Mouse (Mus musculus): ENCODE data around the gene Mthfsd.

The Mthfsd gene

DNA sequence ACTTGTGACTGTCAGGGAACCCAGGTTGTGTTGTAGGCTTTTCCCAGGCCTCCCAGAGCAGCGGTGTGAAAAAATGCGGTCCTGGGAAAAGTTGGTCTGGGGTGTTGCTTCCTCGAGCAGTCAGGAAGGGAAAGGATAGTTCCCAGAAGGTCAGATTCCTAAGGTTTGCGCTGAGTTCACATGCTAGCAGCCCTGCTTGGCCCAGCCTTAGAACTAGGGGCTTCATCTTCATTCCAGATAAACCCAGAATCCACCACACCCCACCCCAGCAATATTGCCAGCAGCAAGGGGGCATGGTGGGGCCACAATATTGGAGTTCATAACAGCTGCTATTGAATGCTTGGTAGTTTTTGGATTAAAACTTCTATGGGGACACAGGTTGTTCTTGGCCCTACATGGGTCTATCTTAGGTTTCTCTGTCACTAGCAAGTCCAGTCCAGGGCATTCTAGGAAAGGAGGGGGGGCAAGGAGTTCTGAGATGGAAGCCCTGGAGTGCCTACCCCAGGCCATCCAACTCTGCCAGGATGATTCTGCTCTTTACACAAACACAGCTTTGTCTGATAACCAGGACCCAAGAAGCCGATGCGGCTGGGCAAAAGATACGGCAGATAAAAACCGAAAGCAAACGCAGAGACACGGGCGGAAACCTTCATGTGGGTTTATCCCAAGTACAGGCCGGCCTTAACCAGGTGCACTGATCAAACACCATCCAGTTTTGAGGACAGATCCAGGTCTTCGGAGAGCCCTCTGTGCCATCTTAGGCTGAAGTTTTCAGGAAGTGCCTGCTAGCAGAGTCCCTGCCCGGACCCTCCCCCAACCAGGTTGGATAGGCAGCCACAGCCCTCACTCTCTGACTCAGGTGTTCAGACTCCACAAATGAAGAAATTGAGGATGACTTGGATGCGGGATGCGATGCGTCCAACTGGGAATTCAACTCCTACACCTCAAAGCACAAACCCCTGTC, 12.5 kb upstream of the Mthfsd start:
- DNase-seq: no peak

DNA sequence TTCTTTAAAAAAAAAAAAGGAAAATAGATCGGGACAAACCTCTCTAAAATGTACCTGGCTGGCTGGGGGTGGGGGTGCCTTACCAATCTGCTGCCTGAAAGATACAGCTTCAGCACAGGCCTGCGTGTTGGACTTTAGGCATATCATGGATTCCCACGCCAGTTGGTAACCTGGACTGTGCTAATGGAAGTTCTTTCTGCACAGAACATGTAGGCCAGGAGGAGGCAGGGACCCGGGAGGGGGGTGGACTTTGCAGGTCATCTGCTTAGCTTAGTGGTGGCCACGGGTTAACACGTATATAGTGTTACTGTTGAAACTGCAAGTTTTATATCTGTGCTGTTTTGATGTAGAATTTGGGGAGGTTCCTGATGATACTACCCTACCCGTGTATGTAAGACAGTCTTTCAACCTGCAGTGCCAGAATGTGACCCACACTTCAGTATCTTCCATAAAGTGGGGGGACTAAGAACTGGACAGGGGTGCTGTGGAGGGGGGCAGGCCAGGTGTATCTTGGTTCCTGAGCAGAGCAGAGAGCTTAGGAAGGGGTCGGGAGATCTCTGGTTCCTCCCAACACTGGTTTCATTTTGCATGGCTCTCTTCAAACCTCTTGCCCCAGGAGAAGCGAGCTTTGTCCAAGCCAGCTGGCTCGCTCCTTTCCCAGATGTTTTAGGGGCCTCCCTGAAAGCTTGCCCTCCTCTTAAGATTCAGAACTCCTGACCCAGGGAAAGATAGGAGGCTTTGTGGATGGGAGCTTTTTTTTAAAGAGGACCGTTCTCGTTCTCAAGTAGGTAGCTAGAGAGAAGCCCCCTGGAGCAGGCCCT, 11.7 kb upstream of the Mthfsd start:
- no peak for DNase-seq

DNA sequence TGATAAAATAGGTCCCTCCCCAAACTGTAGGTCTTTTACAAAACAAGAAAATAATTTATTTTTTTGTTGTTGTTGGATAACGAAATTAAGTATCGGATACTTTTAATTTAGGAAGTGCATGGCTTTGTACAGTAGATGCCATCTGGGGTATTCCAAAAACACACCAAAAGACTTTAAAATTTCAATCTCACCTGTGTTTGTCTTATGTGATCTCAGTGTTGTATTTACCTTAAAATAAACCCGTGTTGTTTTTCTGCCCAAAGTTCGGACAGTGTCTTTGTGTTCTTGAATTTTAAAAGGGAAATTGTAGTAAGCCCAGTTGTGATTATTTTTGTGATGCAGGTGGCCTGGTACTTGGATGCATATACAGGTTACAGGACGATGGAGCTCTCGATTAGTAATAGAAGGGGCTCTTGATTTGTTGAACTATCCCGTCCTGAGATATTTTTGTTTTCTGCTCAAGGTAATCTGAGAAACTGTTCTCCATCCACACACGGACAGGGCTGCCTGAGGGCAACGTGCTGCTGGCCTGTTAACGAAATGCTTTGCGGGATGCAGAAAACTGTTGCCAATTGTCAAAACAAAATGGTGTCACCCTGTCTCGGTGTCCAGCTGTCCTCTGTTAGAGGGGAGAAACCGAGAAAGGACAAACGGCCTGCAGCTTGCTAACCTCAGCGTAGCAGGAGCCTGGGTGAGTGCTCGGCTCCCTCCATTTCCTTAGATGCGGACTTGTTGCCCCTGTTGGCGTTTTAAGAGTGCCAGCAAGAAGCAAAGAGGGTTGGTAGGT, 10.6 kb upstream of the Mthfsd start:
- no peak for DNase-seq

DNA sequence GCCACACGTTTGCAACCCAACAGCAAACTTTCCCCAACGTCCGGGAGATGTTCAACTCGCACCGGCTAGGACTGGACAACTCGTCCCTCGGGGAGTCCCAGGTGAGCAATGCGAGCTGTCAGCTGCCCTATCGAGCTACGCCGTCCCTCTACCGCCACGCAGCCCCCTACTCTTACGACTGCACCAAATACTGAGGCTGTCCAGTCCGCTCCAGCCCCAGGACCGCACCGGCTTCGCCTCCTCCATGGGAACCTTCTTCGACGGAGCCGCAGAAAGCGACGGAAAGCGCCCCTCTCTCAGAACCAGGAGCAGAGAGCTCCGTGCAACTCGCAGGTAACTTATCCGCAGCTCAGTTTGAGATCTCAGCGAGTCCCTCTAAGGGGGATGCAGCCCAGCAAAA, 9.7 kb upstream of the Mthfsd start:
- no peak for DNase-seq

DNA sequence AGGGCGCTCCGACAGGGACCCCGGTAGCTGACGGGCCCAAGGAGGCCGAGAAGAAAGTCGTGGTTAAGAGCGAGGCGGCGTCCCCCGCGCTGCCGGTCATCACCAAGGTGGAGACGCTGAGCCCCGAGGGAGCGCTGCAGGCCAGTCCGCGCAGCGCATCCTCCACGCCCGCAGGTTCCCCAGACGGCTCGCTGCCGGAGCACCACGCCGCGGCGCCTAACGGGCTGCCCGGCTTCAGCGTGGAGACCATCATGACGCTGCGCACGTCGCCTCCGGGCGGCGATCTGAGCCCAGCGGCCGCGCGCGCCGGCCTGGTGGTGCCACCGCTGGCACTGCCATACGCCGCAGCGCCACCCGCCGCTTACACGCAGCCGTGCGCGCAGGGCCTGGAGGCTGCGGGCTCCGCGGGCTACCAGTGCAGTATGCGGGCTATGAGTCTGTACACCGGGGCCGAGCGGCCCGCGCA, 9.0 kb upstream of the Mthfsd start:
- DNase-seq: no peak

DNA sequence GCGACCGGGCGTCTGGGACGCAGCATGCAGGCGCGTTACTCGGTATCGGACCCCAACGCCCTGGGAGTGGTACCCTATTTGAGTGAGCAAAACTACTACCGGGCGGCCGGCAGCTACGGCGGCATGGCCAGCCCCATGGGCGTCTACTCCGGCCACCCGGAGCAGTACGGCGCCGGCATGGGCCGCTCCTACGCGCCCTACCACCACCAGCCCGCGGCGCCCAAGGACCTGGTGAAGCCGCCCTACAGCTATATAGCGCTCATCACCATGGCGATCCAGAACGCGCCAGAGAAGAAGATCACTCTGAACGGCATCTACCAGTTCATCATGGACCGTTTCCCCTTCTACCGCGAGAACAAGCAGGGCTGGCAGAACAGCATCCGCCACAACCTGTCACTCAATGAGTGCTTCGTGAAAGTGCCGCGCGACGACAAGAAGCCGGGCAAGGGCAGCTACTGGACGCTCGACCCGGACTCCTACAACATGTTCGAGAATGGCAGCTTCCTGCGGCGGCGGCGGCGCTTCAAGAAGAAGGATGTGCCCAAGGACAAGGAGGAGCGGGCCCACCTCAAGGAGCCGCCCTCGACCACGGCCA, 8.5 kb upstream of the Mthfsd start:
- no peak for DNase-seq

DNA sequence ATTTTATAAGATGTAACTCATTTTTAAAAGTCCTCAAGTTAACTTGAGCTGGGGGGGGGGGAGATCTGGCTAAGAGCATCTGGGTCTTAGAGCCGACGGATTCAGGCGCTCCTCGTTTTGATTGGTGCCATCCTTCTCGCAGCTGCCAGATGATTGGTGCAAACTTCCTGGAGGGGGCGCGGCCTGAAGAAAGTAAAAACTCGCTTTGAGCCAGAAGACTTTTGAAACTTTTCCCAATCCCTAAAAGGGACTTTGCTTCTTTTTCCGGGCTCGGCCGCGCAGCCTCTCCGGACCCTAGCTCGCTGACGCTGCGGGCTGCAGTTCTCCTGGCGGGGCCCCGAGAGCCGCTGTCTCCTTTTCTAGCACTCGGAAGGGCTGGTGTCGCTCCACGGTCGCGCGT, 7.8 kb upstream of the Mthfsd start, which contains the start of gene Foxc2:
Gene Foxc2 (plus strand): TSS at position 224 of the 400 bp plus-strand sequence.
- peak; percentile 23 for DNase-seq

DNA sequence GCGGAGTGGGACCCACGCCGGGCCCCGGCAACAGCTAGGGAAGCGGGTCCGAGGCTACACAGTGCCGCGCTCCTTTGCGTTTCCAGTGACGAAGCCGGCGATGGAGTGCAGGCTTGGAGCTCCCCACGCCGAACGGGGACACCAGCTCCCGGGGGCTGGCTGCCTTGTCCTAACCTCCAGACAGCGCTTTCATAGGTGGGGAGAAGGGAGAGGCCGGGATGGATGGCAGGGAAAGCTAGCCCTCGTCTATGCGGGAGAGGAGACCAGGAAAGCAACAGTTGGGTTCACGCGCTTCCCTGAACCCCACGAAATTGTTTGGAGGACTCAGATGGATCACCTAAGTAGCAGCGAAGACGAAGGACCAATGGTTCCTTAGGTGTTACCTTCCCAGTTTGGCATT, 6.9 kb upstream of the Mthfsd start:
- DNase-seq: no peak

DNA sequence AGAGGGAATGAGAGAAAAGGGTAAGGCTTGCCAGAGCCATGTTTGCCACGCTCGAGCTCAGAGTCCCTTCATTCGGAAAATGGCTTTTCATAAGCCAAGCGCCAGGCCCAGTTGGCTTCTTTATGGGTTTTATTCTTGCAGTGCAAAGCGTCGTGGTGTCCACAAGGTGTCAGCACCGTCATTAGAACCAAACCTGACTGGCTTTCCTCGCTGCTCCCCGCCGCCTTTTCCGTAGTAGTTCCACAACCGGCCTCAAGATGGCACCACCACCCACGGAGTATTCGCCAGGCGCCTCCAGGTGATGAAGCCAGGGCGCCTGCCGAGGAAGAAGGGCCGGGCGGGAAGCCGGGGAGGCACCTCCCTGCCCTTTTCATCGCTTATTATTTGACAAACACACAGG, 5.1 kb upstream of the Mthfsd start:
- DNase-seq: peak; percentile 92

DNA sequence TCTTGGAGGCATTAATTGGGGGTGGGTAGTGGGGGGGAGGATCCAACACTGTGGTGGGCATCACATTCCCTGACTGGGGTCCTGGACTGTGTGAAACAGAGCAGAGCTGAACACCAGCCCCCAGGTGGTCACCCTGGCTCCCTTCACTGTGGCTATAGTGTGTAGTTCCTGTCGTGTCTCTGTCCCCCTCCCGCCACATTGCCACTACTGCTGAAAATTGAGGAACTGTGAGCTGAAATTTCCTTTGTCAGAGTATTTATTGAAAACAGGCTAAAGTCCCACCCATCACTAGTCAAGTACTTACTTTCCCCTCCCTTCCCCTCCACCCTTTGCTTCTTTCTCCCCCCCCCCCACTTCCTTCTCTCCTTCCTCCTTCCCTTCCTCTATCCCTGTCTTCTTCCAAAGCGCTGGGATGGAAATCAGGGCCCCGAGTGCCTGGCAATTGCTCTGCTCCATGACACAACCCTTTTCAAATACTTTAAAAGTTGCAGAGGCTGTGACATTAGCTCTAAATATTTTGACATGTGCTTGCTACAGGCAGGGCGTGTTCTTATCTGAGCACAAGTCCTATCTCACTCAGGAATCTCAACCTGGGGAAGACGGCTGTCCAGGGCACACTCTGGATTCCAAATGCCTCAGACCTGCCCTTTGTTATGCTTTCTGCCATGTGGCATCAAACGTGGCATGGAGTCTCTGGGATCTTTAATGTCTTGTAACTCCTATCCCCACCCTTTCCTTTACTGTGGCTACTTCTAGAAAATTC, 3.1 kb upstream of the Mthfsd start:
- DNase-seq: no peak

DNA sequence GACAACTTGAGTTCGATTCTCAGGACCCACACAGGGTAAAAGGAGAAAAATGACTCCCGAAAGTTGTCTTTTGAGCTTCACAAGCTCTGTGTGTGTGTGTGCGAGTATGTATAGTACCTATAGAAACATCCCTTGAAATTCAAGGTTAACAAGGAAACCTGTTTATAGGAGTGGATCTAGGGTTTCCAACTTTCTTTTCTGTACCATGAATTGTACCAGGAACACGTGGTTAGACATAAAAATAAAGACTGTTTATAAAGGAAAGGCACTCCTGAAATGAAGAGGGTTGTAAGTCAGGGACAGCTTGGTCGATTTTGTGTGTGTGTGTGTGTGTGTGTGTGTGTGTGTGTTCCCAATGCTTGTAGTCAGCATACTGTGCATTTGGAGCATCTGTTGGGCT, 465 bp upstream of the Mthfsd start:
- DNase-seq: no peak

DNA sequence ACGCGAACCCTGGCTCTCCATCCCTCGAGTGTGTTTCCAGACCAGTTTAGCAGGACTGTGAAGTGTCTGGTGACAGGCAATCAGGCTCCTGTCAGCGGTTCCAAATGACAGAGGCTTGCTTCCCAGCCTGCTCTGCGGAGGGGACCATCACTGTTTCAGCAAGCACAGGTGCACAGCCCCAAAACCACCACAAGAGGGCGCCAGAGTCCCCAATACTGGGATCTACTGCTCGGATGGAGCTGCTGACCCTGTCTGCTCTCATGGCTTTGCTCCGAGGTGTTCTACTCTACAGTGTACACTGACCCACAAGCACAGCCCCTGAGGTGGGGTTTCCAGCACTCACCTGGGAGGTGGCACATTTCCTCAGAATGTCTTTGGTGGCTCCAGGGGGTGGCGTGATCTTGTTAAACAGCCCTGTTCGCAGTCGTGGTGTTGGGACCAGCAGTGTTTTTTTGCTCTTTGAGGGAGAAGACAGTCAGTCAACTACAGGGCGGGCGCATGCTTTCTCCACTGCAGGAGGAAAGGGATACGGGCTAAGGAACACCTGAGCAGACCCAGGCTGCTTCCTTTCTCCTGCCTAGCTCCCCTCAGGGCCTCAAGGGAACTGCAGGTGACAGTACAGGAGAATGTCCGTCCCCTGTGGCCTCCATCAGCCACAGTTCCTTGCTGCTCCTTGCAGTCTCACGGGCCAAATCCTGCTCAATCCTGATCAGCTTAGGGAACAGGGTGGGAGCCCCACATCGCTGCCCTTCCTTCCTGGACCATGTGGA, 4.0 kb downstream of the Mthfsd start:
- DNase-seq: peak; percentile 55

DNA sequence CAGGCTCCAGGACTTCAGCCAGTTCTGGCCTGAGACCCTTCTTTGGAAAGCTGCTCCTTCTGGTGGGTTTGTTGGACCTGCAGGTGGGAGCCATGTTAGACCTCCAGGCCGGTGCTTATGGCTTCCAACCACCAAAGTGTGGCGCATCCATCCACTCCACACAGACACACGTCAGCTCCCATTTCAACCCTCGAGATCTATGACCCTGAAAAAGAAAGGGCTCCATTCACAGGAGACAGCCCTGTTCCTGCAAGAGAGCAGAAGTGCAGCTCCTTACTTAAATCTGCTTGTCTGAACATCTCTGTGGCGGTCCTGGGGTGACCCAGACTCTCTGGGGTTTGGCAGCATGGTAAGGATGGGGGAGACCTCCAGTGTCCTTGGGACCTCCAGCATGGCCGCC, 14.7 kb downstream of the Mthfsd start:
- DNase-seq: no peak

DNA sequence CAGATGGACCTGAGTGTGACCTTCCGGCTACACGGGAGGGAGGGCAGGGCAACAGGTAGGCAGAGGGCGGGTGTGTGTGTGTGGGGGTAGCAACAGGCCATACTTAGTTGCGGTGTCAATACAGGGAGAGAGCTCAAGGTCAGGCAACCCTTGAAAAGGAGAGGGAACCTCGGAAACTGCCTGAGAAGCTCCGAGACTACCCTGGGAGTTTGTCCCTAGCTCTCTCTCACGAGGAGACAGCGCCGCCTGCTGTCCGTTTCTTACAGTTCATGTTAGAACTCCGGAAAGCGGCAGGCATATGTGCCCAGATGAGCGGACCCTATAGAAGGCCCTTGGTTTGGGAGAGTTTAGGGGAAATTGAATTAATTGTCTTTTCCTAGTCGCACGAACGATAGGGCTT, 15.6 kb downstream of the Mthfsd start:
- DNase-seq: peak; percentile 45

DNA sequence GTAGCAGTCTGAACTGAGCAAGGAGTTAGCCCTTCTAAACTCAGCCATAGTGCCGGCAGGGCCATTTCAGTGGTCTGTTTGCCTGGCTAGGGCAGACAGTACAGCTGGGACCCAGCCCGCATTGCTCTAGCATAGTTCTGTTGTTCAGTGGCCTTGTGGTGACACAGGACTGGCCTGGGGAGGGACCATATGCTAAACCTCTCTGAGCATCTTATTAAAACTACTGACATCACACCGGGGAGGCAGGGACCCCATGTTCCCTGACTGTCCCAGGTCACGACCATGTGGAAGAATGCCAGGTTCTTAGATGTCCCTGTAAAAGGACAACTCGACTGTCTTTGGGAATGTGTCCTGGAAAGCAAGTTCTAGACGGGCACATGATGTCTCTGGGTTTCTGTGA, 16.1 kb downstream of the Mthfsd start:
- no peak for DNase-seq

DNA sequence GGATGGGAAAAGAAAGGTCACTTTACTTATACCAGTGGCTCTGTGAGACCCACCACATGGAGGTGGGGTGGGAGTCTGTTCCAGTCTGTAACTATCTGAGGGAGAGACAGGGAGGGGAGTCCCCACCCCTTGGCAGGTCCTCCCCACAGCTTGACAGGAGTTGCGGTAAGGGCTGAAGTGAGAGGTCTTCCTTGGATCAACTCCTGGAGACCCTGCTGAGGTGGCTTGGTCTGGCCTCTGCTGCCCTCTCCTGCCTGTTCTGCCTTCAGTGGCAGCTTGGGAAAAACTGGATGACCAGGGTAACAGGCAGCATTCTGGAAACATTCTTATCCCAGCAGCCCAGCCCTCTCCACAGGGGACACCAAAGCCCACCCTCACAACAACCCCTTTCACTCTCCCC, 17.5 kb downstream of the Mthfsd start:
- DNase-seq: no peak

DNA sequence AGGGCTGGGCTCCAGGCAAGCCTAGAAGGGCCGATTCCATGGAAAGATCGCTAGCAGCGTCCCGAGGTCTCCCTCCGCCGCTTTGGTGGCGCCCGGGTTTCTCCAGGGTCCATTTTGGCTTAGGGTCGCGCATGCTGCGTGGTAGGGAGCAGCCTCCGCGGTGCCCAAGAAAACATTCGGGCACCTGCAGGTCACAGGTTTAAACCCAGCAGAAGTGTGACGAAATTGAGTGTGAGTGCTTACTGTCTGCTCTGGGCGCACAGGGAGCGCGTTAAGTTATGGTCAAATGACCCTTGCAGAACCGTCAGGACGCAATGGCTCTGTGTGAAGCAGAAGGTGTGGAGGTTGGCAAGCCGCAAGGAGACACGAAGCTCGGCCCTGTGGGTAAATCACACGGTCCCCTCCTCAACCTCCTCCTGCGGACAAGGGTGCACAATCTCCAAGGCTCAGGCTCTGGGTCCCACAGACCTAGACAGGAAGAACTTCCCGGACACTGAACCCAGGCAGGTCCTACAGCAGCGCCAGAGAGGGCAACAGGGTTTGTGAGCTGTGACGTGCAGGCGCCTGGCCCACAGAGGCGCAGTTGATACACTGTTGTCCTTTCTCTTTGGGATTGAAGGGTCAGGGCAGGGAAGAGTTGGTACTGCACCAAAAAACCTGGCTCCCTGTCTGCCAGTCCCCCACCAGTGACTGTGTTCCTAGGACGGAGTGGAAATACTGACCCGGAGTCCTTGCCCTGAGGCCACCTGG, 18.4 kb downstream of the Mthfsd start:
- DNase-seq: no peak

DNA sequence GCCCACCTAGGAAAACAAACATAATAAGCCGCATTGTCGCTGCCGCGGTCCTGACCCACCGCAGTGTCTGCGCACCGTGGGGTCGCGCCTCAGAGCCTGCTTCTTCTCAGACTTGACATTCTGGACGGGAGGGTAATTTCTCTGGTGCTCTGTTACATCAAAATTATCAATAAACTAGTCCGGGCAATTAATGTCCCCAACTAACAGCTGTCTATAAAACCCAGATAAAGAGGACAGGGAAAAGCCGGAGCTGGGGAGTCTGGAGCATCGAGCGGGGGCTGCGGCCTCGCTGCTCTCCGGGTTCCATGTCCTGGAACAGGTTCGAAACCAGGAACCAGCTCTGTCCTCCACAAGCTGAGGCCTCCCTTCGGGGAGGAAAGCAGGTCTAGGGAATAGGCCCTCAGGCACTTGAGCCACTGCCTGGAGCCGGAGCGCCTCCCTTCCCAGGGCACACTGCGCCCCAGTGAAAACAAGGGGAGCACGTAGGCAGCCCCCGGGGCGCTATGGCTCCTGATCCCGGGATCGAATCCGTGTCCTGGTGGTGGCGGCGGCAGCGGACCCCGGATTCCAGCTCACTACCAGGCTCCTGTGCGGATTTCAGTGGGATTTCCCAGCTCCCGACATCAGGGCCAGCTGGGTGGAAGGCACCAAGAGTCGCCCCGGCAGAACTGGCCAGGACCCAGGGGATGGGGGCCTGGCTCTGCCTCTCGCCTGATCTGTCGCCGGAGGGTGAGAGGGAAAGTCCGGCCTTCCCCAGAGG, 19.1 kb downstream of the Mthfsd start:
- no peak for DNase-seq

DNA sequence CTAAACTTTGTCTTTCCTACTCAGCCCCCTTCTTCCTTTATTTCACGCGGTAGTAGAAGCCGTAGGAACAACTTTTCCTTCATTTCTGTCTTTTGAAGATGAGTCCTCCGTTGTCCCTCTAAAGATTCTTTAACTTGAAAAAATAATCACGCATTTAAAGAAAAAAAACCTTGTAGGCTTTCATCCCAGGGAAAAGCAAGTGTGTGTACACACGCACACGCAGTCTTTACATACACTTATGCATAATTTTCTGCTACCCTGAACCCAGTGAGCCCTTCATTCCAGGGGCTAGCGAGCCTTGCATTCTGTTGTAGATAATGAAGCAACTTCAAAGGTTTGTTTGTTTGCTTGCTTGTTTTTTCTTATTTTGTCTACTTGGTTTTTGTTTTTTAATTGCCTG, 19.9 kb downstream of the Mthfsd start:
- no peak for DNase-seq
